Mouse (Mus musculus) liver, embryonic 14.5 days (tissue): Measurements from ENCODE around the gene C1qtnf5.

Source experiments
- CTCF ChIP-seq: IDR thresholded peaks from 2 replicates; pipeline ENCODE4 v1.5.1; 2016; ENCODE audit warnings: antibody characterized with exemption, low read depth, control low read depth
- EP300 ChIP-seq: IDR thresholded peaks from 2 replicates; pipeline ENCODE4 v1.6.1; 2016; ENCODE audit warnings: antibody characterized with exemption, low read depth

DNA sequence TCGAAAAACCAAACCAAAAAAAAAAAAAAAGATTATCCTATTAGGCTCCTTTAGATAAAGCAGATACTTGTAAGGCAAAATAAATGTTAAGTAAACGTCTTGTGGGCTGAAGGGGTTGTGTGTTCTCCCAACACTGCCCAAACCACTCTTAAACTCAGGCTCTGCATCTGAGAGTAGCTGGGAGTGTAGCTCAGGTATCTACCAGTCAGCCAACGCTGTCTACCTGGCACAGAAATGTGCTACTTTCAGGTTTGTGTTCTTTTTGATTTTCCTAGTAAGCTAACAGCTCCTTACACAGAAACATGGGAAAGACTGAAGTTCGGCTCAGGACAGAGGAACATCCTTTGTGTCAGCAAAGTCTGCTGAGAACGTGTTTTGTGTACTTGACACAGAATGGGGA, 25.2 kb downstream of the C1qtnf5 start:
- TF ChIP-seq CTCF (no peak), EP300 (no peak)
